Mouse (Mus musculus): Measurements from ENCODE around the gene Bet1l.
A peak's percentile ranks its signal among the peaks of the same experiment; 100 is the strongest.

Bet1l gene

DNA sequence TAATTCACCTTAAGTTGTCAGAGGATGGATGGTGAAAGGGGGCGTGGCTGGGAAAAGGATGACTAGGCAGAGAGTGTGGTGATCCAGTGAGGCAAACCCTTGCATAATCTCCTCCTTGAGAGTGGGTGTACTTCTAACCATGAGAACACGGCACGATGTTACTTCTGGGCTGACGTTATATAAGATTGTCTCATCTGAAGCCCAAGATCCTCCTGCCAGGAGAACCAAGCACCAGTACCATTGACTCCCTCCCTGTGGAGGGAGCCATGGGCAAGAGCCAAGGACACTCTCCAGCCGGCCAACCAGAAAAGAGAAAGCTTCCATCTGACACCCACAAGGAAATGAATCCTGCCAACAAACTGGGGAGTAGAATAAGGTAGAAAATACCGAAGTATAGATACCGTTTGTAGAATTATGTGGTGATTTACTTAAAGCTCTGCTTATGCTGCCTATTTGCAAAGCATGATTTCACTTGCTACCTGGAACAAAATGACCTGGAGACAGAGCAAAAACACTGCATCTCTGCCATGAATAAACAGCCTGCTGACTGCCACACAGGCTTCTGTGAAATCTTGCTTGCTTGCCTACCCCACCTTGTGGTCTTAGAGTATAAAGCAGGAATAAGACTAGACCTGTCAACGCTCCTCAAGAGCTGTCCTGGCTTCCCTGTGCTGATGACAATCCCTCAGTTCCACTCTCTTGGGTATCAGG lies 29.1 kb downstream of the Bet1l start:
- DNase-seq: peak; percentile 83

DNA sequence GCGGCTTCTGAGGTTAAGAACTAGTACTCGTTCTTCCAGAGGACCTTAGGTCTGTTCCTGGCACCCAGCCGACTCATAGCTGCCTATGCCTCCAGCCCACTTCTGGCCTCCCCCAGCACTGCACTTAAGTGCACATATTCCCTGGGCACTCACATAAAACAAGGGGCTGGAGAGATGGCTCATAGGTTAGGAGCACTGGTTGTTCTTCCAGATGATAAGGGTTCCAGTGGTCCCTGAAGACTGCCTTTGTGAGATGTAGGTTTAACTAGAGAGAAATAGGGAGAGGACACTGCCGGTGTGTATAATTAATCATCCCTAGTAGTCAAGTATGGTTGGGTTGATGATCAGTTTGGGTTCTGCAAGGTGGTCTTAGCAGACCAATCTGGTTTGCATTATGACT lies 34.6 kb downstream of the Bet1l start:
- DNase-seq: no peak

DNA sequence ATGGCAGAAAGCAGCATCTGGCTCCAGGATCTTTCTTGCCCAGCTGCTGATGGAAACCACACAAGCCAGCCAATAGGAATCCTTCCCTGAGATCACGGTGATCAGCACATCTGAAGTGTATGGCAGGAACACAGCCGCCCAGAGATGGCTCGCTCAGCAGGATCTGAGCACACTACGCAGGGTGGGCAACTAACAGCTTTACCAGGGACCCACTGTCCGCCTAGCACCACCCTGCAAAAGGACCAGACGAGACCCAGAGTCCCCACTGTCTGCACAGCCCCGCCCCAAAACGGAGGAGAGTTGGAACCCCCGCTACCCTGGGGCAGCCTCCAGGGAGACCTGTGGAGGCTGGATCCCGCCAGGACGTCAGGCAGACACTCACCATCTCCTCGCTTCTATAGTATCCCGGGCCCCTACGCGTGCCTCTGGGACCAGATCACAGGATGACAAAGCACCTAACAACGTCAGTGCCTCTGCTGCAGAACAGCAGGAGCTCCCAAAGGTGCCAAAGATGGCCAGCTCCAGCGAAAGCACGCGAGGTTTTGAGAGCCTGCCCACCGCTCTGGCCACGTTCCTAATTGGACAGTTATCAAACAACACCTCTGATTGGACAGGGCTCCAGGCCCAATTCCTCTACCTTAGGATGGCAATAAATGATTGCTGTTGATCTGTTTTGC lies 35.6 kb downstream of the Bet1l start, which contains the start of gene Zfp941:
Gene Zfp941 (minus strand): TSS at position 526 of the 677 bp plus-strand sequence.
- DNase-seq: peak; percentile 89

DNA sequence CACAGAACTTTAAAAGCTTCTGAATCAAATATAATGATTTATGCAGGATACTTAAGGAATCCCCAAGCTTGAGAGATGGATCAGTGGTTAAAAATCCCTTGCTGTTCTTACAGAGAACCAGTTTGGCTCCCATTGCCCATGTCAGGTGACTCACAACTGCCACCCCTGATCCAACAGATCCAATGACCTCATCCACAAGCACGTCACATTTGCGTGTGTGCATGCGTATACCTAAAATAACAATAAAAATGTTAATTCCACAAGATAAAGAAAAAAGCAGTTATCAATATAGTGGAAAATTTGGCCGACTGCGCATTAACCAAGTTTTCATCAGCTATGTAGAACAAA lies 36.1 kb downstream of the Bet1l start:
- peak; percentile 52 for DNase-seq

DNA sequence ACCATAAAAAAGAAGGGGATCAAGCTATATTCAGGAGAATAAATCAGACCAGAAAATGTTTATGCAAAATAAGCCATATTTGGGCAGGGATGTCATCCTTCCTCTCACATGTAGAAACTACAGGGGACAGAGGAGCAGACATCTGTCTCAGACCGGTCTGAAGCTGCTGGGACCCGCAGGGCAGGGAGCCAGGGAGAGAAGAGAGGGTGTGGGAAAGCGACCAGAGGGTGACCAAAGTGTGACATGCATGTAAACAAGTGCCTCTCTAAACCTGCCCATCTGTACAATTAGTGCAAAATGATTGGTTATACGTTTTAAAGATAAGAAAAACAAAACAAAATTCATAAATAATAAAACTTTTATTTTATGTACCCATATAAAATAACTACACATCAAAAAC lies 37.2 kb downstream of the Bet1l start:
- no peak for DNase-seq

DNA sequence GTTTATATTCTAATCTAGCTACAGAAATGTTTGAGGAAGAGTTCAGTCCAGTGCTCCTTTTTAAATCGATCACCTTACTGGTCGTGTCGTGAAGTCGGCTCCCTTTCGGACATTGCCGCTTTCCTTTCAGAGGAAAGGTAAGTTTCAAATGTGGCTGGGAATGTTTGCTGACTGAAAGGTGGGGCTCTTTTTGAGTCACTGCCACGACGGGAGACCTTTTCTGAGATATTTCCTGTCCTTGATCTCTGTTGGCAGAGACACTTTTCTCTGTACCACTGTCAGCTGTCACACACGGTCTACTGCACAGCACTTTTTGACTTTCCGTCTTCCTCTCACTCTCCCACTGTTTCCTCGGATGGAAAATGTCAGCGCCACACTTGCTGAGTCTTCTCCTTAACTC lies 44.5 kb downstream of the Bet1l start:
- no peak for DNase-seq

DNA sequence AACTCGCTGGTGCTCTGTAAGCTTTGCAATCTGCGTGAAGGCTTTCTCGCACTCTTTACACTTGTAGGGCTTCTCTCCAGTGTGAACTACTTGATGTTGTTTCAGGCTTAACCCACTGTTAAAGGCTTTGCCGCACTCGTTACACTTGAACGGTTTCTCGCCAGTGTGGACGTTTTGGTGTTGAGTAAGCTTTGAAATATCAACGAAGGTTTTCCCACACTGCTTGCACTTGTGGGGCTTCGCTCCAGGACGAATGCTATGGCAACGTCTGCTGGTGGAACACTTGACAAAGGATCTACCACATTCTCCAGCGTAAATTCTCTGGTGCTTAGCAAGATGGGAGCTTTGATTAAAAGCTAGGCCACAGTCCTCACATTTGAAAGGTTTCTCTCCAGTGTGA lies 45.7 kb downstream of the Bet1l start:
- no peak for DNase-seq

DNA sequence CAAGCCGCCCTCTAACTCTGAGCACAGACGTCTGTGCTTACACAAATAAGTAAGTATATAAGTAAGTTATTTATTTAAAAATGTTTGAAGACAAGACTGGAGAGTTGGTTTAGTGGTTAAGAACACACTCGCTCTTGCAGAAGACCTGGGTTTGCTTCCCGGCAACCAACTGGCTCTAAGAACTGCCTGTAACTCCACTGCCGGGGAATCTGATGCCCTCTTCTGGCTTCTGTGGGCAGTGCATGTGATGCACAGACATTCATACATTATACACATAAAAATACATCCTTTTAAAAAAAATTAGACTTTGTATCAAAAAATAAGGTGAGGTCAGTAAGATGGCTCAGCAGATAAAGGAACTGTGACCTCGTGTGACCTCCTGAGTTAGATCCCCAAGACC lies 46.9 kb downstream of the Bet1l start:
- DNase-seq: no peak

DNA sequence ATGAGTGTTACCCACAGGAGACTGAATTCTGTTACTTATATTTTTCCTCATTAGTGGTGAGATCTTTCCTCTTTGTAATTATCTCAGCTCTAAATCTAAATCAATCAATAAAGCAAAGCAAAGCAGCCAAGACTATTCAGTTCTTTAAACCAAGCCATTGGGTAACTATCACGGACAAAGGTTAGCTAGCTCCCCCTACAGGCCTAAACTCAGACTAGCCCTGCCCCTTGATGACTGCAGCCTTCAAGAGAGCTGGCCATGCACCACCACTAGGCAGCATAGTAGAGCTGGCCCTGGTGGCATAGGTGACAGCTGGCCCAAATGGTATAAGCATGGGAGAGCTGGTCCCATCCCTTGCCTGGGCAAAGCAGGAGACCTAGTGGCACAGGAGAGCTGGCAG lies 51.7 kb downstream of the Bet1l start:
- DNase-seq: peak; percentile 38

Data from cerebellum, adult 9-11 months (tissue).